Mouse (Mus musculus): Measurements from ENCODE around the gene Baz1b. TPM values are rescaled to one million over a fixed set of nuclear protein-coding genes. Genes with fewer than 3 reads are reported as not detected.

Baz1b gene
- polyA plus RNA-seq (2012; rRNA removed), result 56.5 and 70.7 TPM in 2 replicates

DNA sequence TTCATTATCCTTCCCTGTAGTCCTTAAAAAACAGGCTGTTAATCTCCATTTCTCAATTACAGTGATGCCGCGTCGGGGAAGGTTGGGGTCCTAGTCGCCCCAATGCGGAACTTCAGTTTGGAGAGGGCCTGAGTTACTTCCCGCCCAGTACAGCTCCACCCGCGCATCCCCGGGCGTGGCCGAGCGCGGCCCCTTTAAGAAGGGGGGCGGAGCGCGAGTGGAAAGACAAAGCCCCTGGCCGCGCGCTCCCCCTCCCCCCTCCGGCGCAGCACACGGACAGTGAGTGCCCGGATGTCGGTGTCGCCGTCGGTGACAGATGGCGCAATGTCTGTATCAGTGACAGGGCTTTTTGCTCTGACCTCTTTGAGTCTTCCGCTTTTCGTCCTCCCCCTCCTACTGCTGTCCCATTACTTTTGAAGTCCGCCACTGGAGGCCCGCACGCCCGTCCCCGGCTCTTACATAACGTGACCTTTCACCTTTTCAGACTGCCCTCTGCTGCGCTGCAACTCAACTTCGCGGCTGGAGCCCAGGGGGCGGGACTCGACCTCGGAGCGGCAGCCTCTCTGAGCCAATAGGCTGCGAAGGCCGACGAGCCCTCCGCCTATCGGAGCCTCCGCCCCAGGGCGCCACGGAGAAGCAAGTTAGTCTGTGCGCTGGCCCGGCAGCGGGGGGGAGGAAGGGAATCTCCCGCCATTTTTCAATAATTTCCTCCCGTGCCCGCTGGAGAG lies at the start of gene Baz1b:
Gene Baz1b, plus strand, starts transcription at position 644 of the 728 bp plus-strand sequence.
- TF ChIP-seq POLR2A (IDR thresholded peaks at IDR 0.05; ENCODE audit: borderline replicate concordance, extremely low read depth, insufficient read depth, insufficient read length, poor library complexity, severe bottlenecking), result peak; percentile 50; the same call in 1 of the 2 replicates
- no peak for TF ChIP-seq CTCF (IDR thresholded peaks at IDR 0.05; ENCODE audit: borderline replicate concordance, extremely low read depth, insufficient read depth, insufficient read length)
- peak; percentile 100 for DNase-seq (ENCODE audit: low read depth)

DNA sequence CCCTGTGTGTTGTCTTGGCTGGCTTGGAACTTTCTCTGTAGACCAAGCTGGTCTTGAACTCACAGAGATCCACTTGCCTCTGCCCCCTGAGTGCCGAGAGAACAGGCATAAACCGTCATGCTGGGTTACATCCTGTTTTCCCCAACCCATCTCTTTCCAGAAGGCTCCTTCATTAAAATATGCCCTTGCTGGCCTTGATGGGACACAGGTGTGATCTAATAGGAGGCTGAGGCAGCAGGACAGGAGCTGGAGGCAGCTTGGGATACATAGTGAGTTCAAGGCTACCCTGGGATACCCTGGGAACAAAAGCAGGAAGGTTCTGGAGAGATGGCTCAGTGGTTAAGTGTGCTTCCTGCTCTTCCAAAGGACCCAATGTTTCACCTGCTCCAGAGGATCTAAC lies 47.2 kb upstream of the Baz1b start:
- no peak for DNase-seq (ENCODE audit: low read depth)
- TF ChIP-seq POLR2A (IDR thresholded peaks at IDR 0.05; ENCODE audit: borderline replicate concordance, extremely low read depth, insufficient read depth, insufficient read length, poor library complexity, severe bottlenecking), result no peak
- TF ChIP-seq CTCF (IDR thresholded peaks at IDR 0.05; ENCODE audit: borderline replicate concordance, extremely low read depth, insufficient read depth, insufficient read length), result no peak

DNA sequence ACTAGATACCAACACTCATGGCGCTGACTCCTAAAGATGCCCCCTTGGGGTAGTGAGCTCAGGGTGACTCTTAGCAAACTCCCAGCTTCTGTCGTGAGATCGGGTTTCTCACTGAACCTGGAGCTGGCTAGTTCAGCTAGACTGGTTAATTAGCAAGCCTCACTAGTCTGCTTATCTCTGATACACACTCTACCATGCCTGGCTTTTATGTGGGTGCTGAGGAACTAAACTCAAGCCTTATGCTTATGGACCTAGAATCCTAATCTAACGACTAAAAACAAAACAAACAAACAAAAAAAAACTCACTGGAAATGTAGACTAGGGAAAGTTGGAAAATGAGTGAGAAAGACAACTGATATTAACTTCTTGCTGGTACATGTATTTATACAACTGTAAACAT lies 42.6 kb upstream of the Baz1b start:
- TF ChIP-seq POLR2A (IDR thresholded peaks at IDR 0.05; ENCODE audit: borderline replicate concordance, extremely low read depth, insufficient read depth, insufficient read length, poor library complexity, severe bottlenecking) (no peak), CTCF (IDR thresholded peaks at IDR 0.05; ENCODE audit: borderline replicate concordance, extremely low read depth, insufficient read depth, insufficient read length) (no peak)
- no peak for DNase-seq (ENCODE audit: low read depth)

DNA sequence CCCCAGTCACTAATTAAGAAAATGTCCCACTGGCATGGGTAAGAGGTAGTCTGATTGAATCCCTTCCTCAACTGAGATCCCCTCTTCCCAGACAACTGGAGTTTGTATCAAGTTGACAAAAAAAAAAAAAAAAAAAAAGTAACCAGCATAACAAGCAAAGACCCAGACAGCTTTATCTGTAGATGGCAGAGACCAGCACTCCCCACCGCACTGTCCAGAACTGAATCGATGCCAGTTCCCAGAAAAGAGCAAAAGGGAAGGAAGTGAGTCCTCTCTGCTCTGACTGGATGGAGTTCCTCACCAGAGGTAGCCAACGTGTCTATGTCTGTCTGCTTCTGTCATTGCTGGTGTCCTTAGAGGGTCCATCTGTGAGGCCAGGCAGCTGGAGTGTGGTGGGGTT lies 41.5 kb upstream of the Baz1b start:
- TF ChIP-seq POLR2A (IDR thresholded peaks at IDR 0.05; ENCODE audit: borderline replicate concordance, extremely low read depth, insufficient read depth, insufficient read length, poor library complexity, severe bottlenecking), result no peak
- no peak for TF ChIP-seq CTCF (IDR thresholded peaks at IDR 0.05; ENCODE audit: borderline replicate concordance, extremely low read depth, insufficient read depth, insufficient read length)
- DNase-seq (ENCODE audit: low read depth), result no peak

DNA sequence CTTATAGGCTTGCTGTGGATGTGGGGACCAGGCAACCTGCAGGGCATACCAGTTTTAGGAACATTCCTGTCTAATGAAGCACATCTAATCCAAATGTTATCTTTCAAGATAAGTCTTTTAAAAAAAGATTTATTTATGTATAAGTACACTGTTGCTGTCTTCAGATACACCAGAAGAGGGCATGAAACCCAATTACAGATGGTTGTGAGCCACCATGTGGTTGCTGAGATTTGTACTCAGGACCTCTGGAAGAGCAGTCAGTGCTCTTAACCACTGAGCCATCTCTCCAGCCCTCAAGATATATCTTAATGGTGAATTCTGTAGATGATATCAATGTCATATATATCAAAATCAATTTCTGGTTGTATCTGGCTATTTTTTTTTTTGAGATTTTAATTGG lies 41.1 kb upstream of the Baz1b start:
- no peak for TF ChIP-seq POLR2A (IDR thresholded peaks at IDR 0.05; ENCODE audit: borderline replicate concordance, extremely low read depth, insufficient read depth, insufficient read length, poor library complexity, severe bottlenecking)
- TF ChIP-seq CTCF (IDR thresholded peaks at IDR 0.05; ENCODE audit: borderline replicate concordance, extremely low read depth, insufficient read depth, insufficient read length), result no peak
- DNase-seq (ENCODE audit: low read depth), result no peak

GRCm38 (mm10) chr5:135148715-135149052 lies 38.4 kb upstream of the Baz1b start:
- DNase-seq (ENCODE audit: low read depth), result no peak
- TF ChIP-seq CTCF (IDR thresholded peaks at IDR 0.05; ENCODE audit: borderline replicate concordance, extremely low read depth, insufficient read depth, insufficient read length) (no peak), POLR2A (IDR thresholded peaks at IDR 0.05; ENCODE audit: borderline replicate concordance, extremely low read depth, insufficient read depth, insufficient read length, poor library complexity, severe bottlenecking) (no peak)

- DNase-seq (ENCODE audit: low read depth), result peak; percentile 99
- peak; percentile 68 for TF ChIP-seq POLR2A (IDR thresholded peaks at IDR 0.05; ENCODE audit: borderline replicate concordance, extremely low read depth, insufficient read depth, insufficient read length, poor library complexity, severe bottlenecking)
- TF ChIP-seq CTCF (IDR thresholded peaks at IDR 0.05; ENCODE audit: borderline replicate concordance, extremely low read depth, insufficient read depth, insufficient read length), result no peak; the same call in 1 of the 2 replicates
Measured at GRCm38 (mm10) chr5:135149053-135149819, 37.8 kb upstream of the Baz1b start, which contains the start of gene Tbl2. TSS of gene Tbl2 (plus strand) at chr5:135149657.

DNA sequence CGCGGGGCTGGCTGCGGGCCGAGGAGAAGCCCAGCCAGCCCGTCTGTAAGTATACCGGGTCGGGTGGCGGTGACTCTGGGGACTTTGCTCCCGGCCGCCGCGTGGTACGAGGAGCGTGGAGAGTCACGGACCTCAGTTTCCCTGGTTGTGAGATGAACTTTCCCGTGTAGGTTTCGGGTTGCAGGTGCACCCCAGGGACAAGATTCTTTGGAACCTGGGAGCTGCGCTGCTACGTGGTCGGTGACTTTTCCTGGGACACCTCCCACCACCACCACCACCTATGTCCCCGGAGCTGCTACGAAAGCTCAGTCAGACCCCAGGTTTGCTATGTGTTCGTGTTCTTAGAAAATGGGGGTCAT lies 37.3 kb upstream of the Baz1b start:
- DNase-seq (ENCODE audit: low read depth), result no peak
- TF ChIP-seq POLR2A (IDR thresholded peaks at IDR 0.05; ENCODE audit: borderline replicate concordance, extremely low read depth, insufficient read depth, insufficient read length, poor library complexity, severe bottlenecking) (no peak), CTCF (IDR thresholded peaks at IDR 0.05; ENCODE audit: borderline replicate concordance, extremely low read depth, insufficient read depth, insufficient read length) (no peak)

DNA sequence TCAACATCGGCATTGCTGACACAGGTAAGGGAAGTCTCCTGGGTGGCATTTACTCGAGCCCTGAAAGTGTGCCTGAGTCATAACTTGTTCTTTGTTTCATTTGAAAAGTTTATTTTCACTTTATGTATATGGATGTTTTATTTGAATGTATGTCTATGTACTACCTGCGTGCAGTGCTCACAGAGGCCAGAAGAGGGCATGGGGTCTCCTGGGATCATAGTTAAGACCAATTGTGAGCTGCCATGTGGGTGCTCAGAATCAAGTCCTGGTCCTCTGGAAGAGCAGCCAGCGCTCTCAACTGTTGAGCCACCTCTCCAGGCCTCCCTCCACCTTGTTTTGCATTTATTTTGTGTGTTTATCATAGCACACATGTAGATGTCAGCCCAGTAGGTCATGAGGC lies 30.6 kb upstream of the Baz1b start:
- DNase-seq (ENCODE audit: low read depth), result no peak
- TF ChIP-seq CTCF (IDR thresholded peaks at IDR 0.05; ENCODE audit: borderline replicate concordance, extremely low read depth, insufficient read depth, insufficient read length) (peak; percentile 18; the same call in 1 of the 2 replicates), POLR2A (IDR thresholded peaks at IDR 0.05; ENCODE audit: borderline replicate concordance, extremely low read depth, insufficient read depth, insufficient read length, poor library complexity, severe bottlenecking) (no peak)

DNA sequence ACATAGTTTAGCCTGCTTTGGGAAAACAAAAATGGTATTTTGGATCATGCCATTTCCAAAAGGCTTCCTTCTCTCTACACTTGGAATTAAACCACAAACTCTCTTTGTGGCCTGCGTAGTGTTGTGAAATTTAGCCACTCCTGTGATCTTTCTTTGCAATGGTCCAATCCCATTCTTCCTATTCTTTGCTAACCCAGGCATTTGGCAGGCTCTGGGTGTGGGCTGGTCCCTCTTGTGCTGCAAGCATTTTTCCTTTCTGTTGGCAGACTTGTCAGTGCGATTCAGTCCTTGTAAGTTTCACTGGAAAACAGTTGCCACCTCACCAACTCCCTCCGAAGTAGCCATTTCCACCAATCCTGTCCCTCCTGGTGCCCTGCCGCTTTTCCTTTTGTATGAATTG lies 25.8 kb upstream of the Baz1b start:
- no peak for TF ChIP-seq CTCF (IDR thresholded peaks at IDR 0.05; ENCODE audit: borderline replicate concordance, extremely low read depth, insufficient read depth, insufficient read length)
- TF ChIP-seq POLR2A (IDR thresholded peaks at IDR 0.05; ENCODE audit: borderline replicate concordance, extremely low read depth, insufficient read depth, insufficient read length, poor library complexity, severe bottlenecking), result no peak
- DNase-seq (ENCODE audit: low read depth), result no peak

DNA sequence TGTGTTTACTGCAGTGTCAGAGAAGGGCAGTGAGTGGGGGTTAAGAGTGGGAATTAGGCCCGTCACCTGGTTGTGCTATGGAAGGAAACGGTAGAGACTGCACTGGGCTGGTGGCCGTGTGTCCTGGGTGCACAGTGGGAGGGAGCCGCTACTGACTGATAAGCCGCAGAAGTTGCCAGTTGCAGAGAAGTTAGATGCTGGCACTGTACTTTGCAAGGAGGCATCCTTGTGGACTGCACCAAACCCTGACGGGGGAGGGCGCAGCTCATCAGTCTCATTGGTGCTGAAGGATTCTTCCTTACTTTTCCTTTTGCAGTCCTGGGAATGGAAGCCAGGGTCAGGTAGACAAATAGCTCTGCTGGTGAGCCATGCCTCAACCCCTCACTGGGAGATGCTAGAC lies 25.4 kb upstream of the Baz1b start:
- no peak for DNase-seq (ENCODE audit: low read depth)
- no peak for TF ChIP-seq POLR2A (IDR thresholded peaks at IDR 0.05; ENCODE audit: borderline replicate concordance, extremely low read depth, insufficient read depth, insufficient read length, poor library complexity, severe bottlenecking)
- no peak for TF ChIP-seq CTCF (IDR thresholded peaks at IDR 0.05; ENCODE audit: borderline replicate concordance, extremely low read depth, insufficient read depth, insufficient read length)
